Mouse (Mus musculus) cortical plate, adult 2 months (tissue): ENCODE data around the gene Myadm.

Experiments
- CTCF ChIP-seq: fragments of 200-500 bp; IDR thresholded peaks from 2 replicates; pipeline ENCODE4 v1.5.1; 2011; ENCODE audit warnings: mild to moderate bottlenecking, control low read depth, low read length; ENCODE audit not compliant: insufficient read depth; ENCODE audit errors: extremely low read depth
- POLR2A ChIP-seq: fragments of 200-500 bp; IDR thresholded peaks from 2 replicates; pipeline ENCODE4 v1.6.1; 2011; ENCODE audit warnings: mild to moderate bottlenecking, low read length, control low read depth; ENCODE audit not compliant: insufficient read depth; ENCODE audit errors: extremely low read depth

DNA sequence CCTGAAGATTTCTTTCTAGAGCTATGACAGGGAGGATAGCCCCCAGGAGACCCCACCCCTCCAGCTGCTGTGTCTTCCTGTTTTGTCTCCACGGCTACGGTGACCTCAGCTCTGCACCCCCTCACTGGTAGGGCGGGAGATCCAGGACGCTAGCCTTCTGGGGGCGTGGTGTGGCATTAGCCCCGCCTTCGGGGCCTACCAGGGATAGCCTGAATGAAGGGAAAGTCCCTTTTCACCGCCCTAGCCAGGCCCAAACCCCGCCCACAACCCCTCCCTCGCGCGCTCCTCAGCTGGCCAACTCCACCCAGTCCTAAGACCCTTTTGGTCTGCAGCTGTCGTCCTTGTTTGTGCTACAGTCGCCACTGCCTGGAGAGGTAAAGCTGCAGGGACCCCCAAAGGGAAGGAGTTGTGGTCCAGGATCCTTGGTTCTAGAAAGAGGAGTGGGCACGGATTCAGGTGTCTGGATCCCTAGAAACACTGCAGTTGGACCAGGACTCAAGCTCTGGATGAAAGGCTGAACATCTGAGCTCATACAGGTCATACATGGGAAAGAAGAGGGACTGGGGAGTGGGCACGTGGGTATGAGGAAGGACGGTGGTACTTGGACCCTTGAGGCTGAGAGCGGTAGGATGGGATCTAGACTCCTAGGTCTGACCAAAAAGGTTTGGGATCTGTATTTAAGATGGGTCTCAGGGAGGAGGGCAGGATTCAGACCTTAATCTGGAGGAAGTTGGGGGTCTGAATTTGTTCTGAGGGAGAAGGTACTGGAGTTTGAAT is 1.6 kb downstream of the Myadm start:
- TF ChIP-seq CTCF, result no peak
- TF ChIP-seq POLR2A, result peak; percentile 33; the same call in 1 of the 2 replicates
